Mouse (Mus musculus): ENCODE results near the gene Zfp184.

Gene Zfp184

GRCm38 (mm10) chr13:21984486-21984885, 39.6 kb downstream of the Zfp184 start:
- no peak for DNase-seq (ENCODE audit: low spot score in 2 of 2)

GRCm38 (mm10) chr13:21992550-21992949, 47.7 kb downstream of the Zfp184 start:
- no peak for DNase-seq (ENCODE audit: low spot score in 2 of 2)

- DNase-seq (ENCODE audit: low spot score in 2 of 2): peak in 1 of 2 experiments; percentile 17
Measured at GRCm38 (mm10) chr13:21993957-21994738, 49.3 kb downstream of the Zfp184 start.

GRCm38 (mm10) chr13:21994896-21995295, 50.0 kb downstream of the Zfp184 start:
- DNase-seq (ENCODE audit: low spot score in 2 of 2): no peak

- DNase-seq (ENCODE audit: low spot score in 2 of 2): no peak
Measured at GRCm38 (mm10) chr13:21995331-21995914, 50.5 kb downstream of the Zfp184 start.

- no peak for DNase-seq (ENCODE audit: low spot score in 2 of 2)
Measured at GRCm38 (mm10) chr13:21996101-21996839, 51.4 kb downstream of the Zfp184 start.

- DNase-seq (ENCODE audit: low spot score in 2 of 2): no peak
Measured at GRCm38 (mm10) chr13:21996840-21997185, 51.9 kb downstream of the Zfp184 start.

- DNase-seq (ENCODE audit: low spot score in 2 of 2): no peak
Measured at GRCm38 (mm10) chr13:21997201-21997820, 52.4 kb downstream of the Zfp184 start.

- DNase-seq (ENCODE audit: low spot score in 2 of 2): no peak
Measured at GRCm38 (mm10) chr13:21997821-21998220, 52.9 kb downstream of the Zfp184 start.

GRCm38 (mm10) chr13:21998412-21998811, 53.5 kb downstream of the Zfp184 start:
- no peak for DNase-seq (ENCODE audit: low spot score in 2 of 2)

- DNase-seq (ENCODE audit: low spot score in 2 of 2): no peak
Measured at GRCm38 (mm10) chr13:21999147-21999546, 54.3 kb downstream of the Zfp184 start.

- no peak for DNase-seq (ENCODE audit: low spot score in 2 of 2)
Measured at GRCm38 (mm10) chr13:22001346-22001745, 56.5 kb downstream of the Zfp184 start.

GRCm38 (mm10) chr13:22001823-22002222, 56.9 kb downstream of the Zfp184 start:
- no peak for DNase-seq (ENCODE audit: low spot score in 2 of 2)

GRCm38 (mm10) chr13:22005605-22006333, 60.9 kb downstream of the Zfp184 start:
- no peak for DNase-seq (ENCODE audit: low spot score in 2 of 2)

- DNase-seq (ENCODE audit: low spot score in 2 of 2): no peak
Measured at GRCm38 (mm10) chr13:22006334-22007120, 61.6 kb downstream of the Zfp184 start.

- DNase-seq (ENCODE audit: low spot score in 2 of 2): no peak
Measured at GRCm38 (mm10) chr13:22007121-22007510, 62.2 kb downstream of the Zfp184 start.

- no peak for DNase-seq (ENCODE audit: low spot score in 2 of 2)
Measured at GRCm38 (mm10) chr13:22007872-22008271, 63.0 kb downstream of the Zfp184 start.

GRCm38 (mm10) chr13:22008707-22009106, 63.8 kb downstream of the Zfp184 start:
- DNase-seq (ENCODE audit: low spot score in 2 of 2): no peak

GRCm38 (mm10) chr13:22009642-22010041, 64.7 kb downstream of the Zfp184 start, which contains the start of gene Prss16:
Gene Prss16 (minus strand): TSS chr13:22009742.
- no peak for DNase-seq (ENCODE audit: low spot score in 2 of 2)

Measured in frontal cortex, postnatal 10 days (tissue).